Mouse (Mus musculus): Measurements from ENCODE around the gene Tuba3a.

DNA sequence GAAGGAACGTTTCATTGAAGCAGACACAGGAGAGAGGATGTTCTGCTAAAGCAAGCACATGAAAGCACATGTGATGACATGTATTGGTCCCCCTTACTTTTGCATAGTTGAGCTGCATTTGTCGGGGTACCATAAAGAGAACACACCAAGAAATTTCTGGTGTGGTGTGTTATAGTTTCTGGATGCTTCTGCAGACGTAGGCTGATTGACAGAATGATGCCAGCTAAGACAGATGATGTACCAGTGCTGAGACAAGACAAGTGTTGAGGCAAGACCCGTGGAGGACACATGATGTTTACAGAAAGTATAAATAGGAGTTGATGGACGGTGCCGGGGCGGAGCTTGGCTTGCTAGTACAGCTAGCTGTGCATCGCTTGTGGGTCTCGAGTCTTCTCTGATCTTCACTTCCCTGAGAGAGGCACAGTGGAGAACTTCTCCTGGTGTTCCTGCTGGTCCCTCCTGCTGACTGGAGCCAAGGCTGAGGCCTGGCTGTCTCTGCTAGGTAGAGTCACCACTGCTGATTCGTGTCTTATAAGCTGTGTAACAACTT lies 25.8 kb downstream of the Tuba3a start:
- TF ChIP-seq TBP (conservative IDR thresholded peaks at IDR 0.05; ENCODE audit: low read depth, low read length) (no peak), MEF2A (IDR thresholded peaks at IDR 0.05; ENCODE audit: borderline replicate concordance, low read depth, low read length) (no peak), POLR2A (IDR thresholded peaks at IDR 0.05; ENCODE audit: low read depth, low read length) (no peak), HCFC1 (IDR thresholded peaks at IDR 0.05; ENCODE audit: low read depth, low read length) (no peak), CTCF (conservative IDR thresholded peaks at IDR 0.05 in 1 of 2, IDR thresholded peaks at IDR 0.05 in 1 of 2; ENCODE audit: low read depth in 2 of 2, low read length in 2 of 2) (no peak), MXI1 (IDR thresholded peaks at IDR 0.05; ENCODE audit: low read depth, low read length) (no peak), RAD21 (IDR thresholded peaks at IDR 0.05; ENCODE audit: low read depth, low read length) (no peak), MYC (IDR thresholded peaks at IDR 0.05; ENCODE audit: low read depth, low read length) (no peak), CHD1 (IDR thresholded peaks at IDR 0.05; ENCODE audit: low read depth, low read length) (no peak), NELFE (IDR thresholded peaks at IDR 0.05; ENCODE audit: low read depth, low read length) (no peak), SMC3 (IDR thresholded peaks at IDR 0.05; ENCODE audit: low read depth, low read length) (no peak)

Measured in CH12.LX (cell line).